Mouse (Mus musculus) left cerebral cortex, postnatal 4 days (tissue): ENCODE data around the gene Pcgf1. TPM values are rescaled to one million over a fixed set of nuclear protein-coding genes. Genes with fewer than 3 reads are reported as not detected.
A peak's percentile ranks its signal among the peaks of the same experiment; 100 is the strongest.

Source experiments
- DNase-seq: peaks from one replicate; pipeline ENCODE4 v3.0.0-alpha.2; 2022
- intact Hi-C: fragments of 180-260 bp; cut with DNase I; formaldehyde crosslinking; loops from one replicate; pipeline ENCODE4 v1.15.1; 2025
- total RNA-seq, 2 experiments: library from RNA; stranded (reverse); gene quantifications; 2 replicates each; pipeline ENCODE4 v1.2.3; 2021

Gene Pcgf1
- total RNA-seq, 2 experiments from 2014 or later: 16.8 to 23.3 TPM

- DNase-seq: no peak
- intact Hi-C loops: no loop called here
These were observed 20.7 kb downstream of the Pcgf1 start for GRCm38 (mm10) chr6:83098411-83098810.

- intact Hi-C loops: loop anchor here (5.0 kb wide), 1 partner anchor 104 kb away; no protein-coding TSS in a partner anchor
- peak; percentile 88 for DNase-seq
These were observed 23.6 kb downstream of the Pcgf1 start, which contains the start of the genes Ccdc142 and Gm42688 for GRCm38 (mm10) chr6:83101316-83101687. Gene Ccdc142 (plus strand): TSS chr6:83101601. Gene Gm42688 (plus strand): TSS chr6:83101617.

GRCm38 (mm10) chr6:83101688-83102556, 24.3 kb downstream of the Pcgf1 start:
- DNase-seq: peak; percentile 58
- intact Hi-C loops: loop anchor here (5.0 kb wide), 1 partner anchor 105 kb away; no protein-coding TSS in a partner anchor

DNA sequence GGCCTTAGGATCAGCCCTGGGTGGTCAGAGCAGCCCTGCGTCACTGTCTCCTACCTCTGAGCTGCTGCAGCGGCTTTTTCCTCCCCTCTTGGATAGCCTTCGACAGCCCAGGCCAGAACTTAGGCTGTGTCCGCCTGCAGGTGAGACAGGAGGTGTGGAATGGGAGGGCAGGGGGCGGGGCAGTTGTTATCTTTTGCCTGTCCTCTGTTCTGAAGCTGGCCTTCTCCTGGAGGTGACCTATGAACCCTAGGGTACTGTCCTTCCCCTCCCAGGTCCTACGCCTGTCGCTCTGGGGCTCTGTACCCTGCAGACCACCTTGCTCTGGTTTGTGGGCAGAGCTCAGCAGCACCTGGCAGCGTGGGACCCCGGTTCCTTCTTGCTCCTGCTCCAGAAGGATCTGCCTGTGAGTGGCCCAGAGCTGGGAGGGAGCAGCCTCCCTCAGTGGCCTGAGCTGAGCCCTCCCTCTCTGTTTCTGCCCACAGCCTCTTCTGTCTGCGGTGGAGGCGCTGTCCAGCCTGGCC, 25.5 kb downstream of the Pcgf1 start:
- DNase-seq: no peak
- intact Hi-C loops: loop anchor here (5.0 kb wide), 1 partner anchor 106 kb away; no protein-coding TSS in a partner anchor

- intact Hi-C loops: loop anchor here (5.0 kb wide), 1 partner anchor 107 kb away; no protein-coding TSS in a partner anchor
- DNase-seq: no peak
These were observed 26.5 kb downstream of the Pcgf1 start for GRCm38 (mm10) chr6:83104158-83104557.

GRCm38 (mm10) chr6:83107566-83108400, 30.1 kb downstream of the Pcgf1 start:
- peak; percentile 87 for DNase-seq

DNA sequence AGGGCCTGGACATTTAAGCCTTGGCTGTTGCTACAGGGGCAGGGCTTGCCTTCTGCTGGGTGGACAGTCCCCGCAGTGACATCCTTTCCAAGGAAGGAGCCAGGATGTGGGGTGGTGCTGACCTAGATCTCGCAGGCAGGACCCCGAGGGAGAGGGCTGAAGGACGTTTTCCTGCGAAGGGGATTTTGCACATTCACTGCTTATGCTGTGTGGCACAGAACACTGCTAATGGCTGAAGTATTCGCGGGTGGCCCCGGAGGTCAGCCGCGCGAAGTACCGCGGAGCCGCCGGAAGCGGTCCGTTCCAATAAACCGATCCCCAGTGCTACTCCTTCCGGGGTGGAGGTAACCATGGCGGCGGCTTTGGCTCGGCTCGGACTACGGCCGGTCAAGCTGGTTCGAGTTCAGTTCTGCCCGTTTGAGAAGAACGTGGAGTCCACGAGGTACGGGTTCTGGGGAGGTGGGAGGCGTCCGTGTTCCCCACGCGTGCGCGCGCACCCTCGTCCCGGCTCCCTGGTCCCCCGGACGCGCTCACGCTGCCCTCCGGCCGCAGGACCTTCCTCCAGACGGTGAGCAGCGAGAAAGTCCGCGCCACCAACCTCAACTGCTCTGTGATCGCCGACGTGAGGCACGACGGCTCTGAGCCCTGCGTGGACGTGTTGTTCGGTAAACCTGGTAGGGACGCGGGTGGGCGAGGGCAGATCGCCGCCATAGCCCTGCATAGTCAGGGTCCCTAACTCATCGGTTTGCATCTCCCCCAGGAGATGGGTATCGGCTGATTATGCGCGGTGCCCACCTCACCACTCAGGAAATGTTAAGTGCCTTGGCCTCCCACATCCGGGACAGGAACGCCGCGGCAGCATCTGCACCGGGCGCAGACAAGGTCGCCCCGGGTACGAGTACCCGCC, 31.3 kb downstream of the Pcgf1 start, which contains the start of gene Mrpl53:
Gene Mrpl53 (plus strand): TSS at position 279 of the 907 bp plus-strand sequence.
- intact Hi-C loops: no loop called here

More at GRCm38 (mm10) chr6:83107566-83108400, 30.1 kb downstream of the Pcgf1 start:
- intact Hi-C loops: no loop called here

DNA sequence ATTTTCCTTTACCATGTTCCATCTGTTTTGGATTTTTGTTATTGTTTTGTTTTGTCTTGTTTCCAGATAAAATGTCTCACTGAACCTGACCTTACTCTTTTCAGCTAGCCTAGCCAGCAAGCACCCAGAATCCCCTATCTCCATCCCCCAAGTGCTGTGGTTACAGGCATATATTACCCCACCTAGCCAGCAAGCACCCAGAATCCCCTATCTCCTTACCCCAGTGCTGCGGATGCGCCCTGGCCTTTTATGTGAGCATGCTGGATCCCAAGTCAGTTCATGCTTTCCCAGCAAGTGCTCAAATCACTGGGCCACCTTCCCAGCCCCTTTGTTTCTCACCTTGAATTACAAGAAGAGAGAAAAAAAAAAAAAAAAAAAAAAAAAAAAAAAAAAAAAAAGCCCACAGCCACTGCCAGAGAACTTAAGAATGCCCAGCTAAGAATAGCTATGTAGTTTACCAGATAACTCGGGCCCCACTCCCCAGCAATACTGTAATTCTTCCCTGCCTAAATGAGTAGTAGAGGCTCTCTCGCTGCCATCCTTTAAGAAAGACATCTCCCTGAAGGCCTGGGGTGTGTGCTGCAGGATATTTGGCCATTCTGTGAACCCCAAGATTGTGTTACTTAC, 34.0 kb downstream of the Pcgf1 start:
- no peak for DNase-seq
- intact Hi-C loops: no loop called here

More for the DNA sequence above, 31.3 kb downstream of the Pcgf1 start, which contains the start of gene Mrpl53:
- peak; percentile 85 for DNase-seq

DNA sequence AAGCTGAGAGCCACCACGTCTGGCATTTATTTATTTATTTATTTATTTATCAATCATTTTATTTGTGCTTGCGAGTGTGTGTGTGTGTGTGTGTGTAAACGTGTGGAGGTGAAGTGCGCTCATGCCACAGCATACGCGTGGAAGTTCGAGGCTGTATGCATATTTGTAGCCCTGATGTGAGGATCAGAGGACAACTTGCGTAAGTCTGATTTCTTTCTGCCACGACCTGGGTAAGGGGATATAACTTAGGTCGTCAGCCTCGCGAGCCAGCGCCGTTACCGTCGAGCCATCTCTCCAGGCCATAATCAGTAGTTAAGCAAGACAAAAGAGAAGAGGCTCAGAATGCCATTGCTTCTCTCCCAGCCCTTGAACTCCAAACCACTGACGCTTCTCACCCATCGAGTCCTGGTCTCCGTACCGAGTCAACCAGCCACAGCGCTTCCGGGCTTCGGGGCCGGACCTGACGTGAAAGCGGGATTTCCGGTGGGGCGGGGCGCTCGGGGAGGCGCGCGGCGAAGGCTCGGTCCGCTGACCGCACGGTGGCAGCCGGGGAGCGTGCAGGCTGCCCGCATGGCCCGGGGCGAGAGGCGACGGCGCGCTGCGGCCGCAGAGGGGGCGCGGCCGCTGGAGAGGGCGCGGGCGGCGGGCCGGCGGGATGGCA, 37.5 kb downstream of the Pcgf1 start, which contains the start of gene Mogs:
Gene Mogs (plus strand): TSS at position 486 of the 661 bp plus-strand sequence.
- intact Hi-C loops: loop anchor here (5.0 kb wide), 1 partner anchor 42 kb away; the partner anchor contains the start of genes 1700003E16Rik and Wdr54
- DNase-seq: peak; percentile 94

- no peak for DNase-seq
- intact Hi-C loops: loop anchor here (5.0 kb wide), 1 partner anchor 41 kb away; the partner anchor contains the start of genes 1700003E16Rik and Wdr54
These were observed 38.2 kb downstream of the Pcgf1 start for GRCm38 (mm10) chr6:83115682-83116372.

DNA sequence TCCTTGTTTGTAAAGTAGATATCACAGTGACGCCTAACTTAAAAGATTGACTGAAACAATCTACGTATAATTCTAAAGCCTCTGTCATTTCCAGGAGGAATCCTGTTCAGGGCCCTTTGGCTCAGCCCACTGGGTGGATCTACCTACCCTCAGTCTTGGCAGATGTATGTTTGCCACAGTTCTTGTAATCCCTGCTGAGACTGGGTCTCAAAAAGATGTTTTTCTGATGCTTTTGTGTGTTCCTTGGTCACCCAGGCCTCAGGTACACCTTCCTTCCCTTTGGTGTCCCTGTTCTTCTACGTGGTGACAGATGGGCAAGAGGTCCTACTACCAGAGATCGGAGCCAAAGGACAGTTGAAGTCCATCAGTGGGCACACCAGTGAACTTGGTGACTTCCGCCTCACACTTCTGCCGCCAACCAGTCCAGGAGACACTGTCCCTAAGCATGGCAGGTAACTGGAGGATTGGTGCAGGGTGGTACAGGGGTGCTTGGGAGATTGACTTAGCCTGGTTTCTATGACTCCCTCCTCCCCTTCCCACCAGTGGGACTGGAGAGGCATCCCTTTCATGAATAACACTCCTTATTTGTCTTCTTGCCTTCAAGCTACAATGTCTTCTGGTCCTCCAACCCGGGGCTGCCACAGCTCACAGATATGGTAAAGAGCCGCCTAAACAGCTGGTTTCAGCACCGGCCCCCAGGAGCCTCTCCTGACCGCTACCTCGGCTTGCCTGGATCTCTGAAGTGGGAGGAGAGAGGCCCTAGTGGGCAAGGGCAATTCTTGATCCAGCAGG, 38.9 kb downstream of the Pcgf1 start:
- no peak for DNase-seq
- intact Hi-C loops: loop anchor here (5.0 kb wide), 1 partner anchor 41 kb away; the partner anchor contains the start of genes 1700003E16Rik and Wdr54

GRCm38 (mm10) chr6:83117165-83117438, 39.4 kb downstream of the Pcgf1 start:
- intact Hi-C loops: loop anchor here (5.0 kb wide), 1 partner anchor 40 kb away; the partner anchor contains the start of genes 1700003E16Rik and Wdr54
- DNase-seq: no peak

DNA sequence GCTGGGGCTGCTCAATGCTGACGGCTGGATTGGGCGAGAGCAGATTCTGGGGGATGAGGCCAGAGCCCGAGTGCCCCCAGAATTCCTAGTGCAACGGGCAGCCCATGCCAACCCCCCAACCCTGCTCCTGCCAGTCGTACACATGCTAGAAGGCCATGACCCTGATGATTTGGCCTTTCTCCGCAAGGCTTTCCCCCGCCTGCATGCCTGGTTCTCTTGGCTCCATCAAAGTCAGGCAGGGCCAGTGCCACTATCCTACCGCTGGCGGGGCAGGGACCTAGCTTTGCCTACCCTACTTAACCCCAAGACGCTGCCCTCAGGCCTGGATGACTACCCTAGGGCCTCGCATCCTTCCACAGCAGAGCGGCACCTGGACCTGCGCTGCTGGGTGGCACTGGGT, 39.9 kb downstream of the Pcgf1 start:
- no peak for DNase-seq
- intact Hi-C loops: loop anchor here (5.0 kb wide), 1 partner anchor 40 kb away; the partner anchor contains the start of genes 1700003E16Rik and Wdr54

- DNase-seq: no peak
- intact Hi-C loops: loop anchor here (5.0 kb wide), 1 partner anchor 39 kb away; the partner anchor contains the start of genes 1700003E16Rik and Wdr54
These were observed 40.7 kb downstream of the Pcgf1 start for GRCm38 (mm10) chr6:83118369-83118768.

DNA sequence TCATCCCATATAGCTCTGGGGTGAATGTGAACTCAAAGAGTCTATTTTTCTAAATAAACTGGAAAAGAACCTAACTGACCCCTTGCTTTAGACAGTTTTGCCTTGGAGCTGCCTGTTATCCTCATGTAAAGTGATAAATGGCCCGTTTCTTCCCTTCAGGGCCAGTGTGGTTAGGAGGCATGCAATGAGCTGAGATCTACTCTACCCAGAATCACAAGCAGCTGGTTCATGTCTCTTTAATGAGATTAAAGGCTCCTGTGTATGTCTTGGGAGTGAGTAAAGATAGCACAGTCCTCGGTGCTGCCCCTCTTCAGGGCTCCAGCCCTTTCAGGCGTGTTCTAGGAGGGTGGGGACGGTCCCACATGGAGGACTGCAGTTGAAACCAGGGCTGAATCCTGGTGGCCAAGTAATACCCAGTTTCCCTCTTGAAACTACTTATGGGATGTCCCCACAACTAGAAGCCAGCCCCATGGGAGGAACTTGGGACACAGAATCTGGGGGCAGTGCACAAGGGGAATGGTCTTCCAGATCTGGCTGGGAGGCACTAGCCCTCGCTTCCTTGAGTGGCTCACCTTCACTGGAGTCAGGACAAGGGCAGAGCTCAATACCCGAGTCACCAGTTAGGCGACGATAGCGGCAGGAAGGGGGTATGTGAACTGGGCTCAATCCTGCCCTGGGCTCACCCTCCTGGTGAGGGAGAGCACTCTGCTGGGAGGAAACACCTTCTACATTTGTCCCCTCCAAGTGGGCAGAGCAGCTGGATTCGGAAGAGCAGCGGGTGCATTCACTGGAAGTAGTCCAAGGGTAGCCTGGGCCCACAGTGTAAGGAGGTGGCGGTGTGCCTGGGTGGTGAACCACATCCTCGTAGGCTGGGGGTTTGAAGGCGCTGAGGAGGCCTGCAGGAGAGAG, 41.4 kb downstream of the Pcgf1 start:
- intact Hi-C loops: loop anchor here (5.0 kb wide), 1 partner anchor 38 kb away; the partner anchor contains the start of genes 1700003E16Rik and Wdr54
- no peak for DNase-seq

- no peak for DNase-seq
- intact Hi-C loops: loop anchor here (5.0 kb wide), 1 partner anchor 38 kb away; the partner anchor contains the start of genes 1700003E16Rik and Wdr54
These were observed 42.0 kb downstream of the Pcgf1 start for GRCm38 (mm10) chr6:83119734-83120051.
